Mouse (Mus musculus) stomach, postnatal 0 days (tissue): ENCODE measurements around the gene Hdac11.

Source experiments
- CTCF ChIP-seq: IDR thresholded peaks from 2 replicates; pipeline ENCODE4 v1.5.1; 2016; ENCODE audit warnings: antibody characterized with exemption, low read depth, mild to moderate bottlenecking, moderate library complexity
- EP300 ChIP-seq: optimal IDR thresholded peaks from 2 replicates; pipeline ENCODE3; 2016; ENCODE audit warnings: antibody characterized with exemption

- no peak; the same call in 1 of the 2 replicates for TF ChIP-seq CTCF
- TF ChIP-seq EP300 = no peak
Measured at GRCm38 (mm10) chr6:91218871-91219270, 62.4 kb downstream of the Hdac11 start.
